Mouse (Mus musculus): ENCODE data around the gene Vmn2r88. TPM values are rescaled to one million over a fixed set of nuclear protein-coding genes. Genes with fewer than 3 reads are reported as not detected.
"Not testable (repeated sequence)": the region's sequence is repeated elsewhere in the genome, so short reads cannot be mapped to it uniquely, and the experiment has no call there.

Gene Vmn2r88
- polyA plus RNA-seq, 1 experiment from 2014 or later, result not detected

DNA sequence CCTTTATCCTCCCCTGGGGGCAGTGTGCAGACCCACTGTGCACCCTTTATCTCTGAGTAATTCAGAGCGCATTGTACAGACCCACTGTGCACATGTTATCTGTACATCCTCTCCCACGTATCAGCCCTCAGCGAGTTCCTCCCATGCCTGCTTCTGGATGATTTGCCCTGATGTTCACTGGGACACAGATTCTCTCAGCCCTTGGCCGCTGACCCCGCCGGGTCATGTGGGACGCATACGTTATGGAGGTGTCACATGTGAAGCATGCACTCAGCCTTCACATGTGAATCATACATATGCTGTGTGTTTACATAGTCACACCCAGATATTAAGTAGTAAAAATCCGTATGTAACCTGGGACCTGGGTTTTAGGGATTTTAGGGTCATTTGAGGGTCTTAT is 22.4 kb upstream of the Vmn2r88 start:
- peak; percentile 71 for ATAC-seq
- Histone ChIP-seq H3K36me3 (ENCODE audit: control insufficient read depth, insufficient read depth) (no peaks in the 10 kb centered on the region), H3K27ac (ENCODE audit: low read depth, low read length) (no peak overlapping the region), H3K9ac (ENCODE audit: low read depth, low read length) (no peak overlapping the region), H3K4me3 (ENCODE audit: low read depth, low read length) (no peak overlapping the region), H3K4me2 (replicated peaks; ENCODE audit: low read depth) (no peak overlapping the region), H3K27me3 (replicated peaks; ENCODE audit: control insufficient read depth, insufficient read depth, low read length) (no peaks in the 10 kb centered on the region), H3K9me3 (ENCODE audit: control insufficient read depth) (0 out of 2 replicates have a peak, but pooled peaks cover 2% of the 10 kb centered on the region), H3K4me1 (replicated peaks; ENCODE audit: control insufficient read depth, insufficient read depth, low read length) (no peaks in the 10 kb centered on the region)
- no peak for TF ChIP-seq CTCF (IDR thresholded peaks at IDR 0.05; ENCODE audit: low read depth)
- WGBS, result 94% methylated on average over 9 of the region's 9 CpGs

DNA sequence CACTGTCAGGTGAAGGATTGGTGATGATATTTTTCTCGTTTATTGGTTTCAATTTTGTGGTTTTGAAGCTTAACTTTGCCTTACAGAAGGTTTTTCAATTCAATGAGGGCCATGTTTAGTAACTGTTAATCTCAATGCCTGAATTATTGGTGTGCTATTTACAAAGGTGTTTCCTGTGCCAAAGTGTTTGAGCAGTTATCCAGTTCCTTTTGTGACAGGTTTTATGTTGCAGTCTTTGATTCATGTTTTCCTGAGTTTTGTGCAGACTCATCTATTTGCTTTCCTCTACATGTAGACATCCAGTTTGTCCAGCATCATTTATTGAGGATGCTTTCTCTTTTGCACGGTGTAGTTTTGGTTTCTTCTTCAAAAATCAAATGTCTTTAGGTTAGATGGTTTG is 13.3 kb downstream of the Vmn2r88 start:
- Histone ChIP-seq H3K4me3 (ENCODE audit: low read depth, low read length) (no peak overlapping the region), H3K4me2 (replicated peaks; ENCODE audit: low read depth) (no peak overlapping the region), H3K27me3 (replicated peaks; ENCODE audit: control insufficient read depth, insufficient read depth, low read length) (no peaks in the 10 kb centered on the region), H3K9ac (ENCODE audit: low read depth, low read length) (no peak overlapping the region), H3K4me1 (replicated peaks; ENCODE audit: control insufficient read depth, insufficient read depth, low read length) (no peaks in the 10 kb centered on the region), H3K9me3 (ENCODE audit: control insufficient read depth) (no peaks in the 10 kb centered on the region), H3K27ac (ENCODE audit: low read depth, low read length) (no peak overlapping the region), H3K36me3 (ENCODE audit: control insufficient read depth, insufficient read depth) (no peaks in the 10 kb centered on the region)
- WGBS, result 52% methylated on average over 2 of the region's 2 CpGs
- no peak for ATAC-seq
- TF ChIP-seq CTCF (IDR thresholded peaks at IDR 0.05; ENCODE audit: low read depth), result no peak

DNA sequence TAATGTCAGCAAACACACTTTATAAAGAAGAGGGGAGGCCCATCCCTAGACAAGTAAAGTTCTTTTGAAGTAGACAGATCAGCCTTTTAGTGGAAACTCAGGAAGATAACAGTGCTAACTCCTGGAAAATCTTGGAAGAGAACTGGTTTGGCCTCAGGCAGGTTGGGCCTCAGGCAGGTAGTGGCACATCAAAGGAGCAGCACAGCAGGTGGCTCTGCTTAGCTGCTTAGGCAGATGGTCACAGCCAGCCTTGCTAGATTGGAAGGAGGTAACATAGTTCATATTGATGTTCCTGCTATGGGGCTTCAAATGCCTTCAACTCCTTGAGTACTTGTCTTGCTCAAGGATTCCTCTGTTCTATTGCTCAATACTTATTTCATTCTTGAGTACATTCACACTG is 19.5 kb downstream of the Vmn2r88 start:
- not testable (repeated sequence) for H3K4me3 ChIP-seq (ENCODE audit: low read depth, low read length); H3K27ac ChIP-seq (ENCODE audit: low read depth, low read length); ATAC-seq; H3K9me3 ChIP-seq (ENCODE audit: control insufficient read depth); H3K36me3 ChIP-seq (ENCODE audit: control insufficient read depth, insufficient read depth); H3K4me2 ChIP-seq (replicated peaks; ENCODE audit: low read depth); H3K4me1 ChIP-seq (replicated peaks; ENCODE audit: control insufficient read depth, insufficient read depth, low read length); H3K9ac ChIP-seq (ENCODE audit: low read depth, low read length); H3K27me3 ChIP-seq (replicated peaks; ENCODE audit: control insufficient read depth, insufficient read depth, low read length)

DNA sequence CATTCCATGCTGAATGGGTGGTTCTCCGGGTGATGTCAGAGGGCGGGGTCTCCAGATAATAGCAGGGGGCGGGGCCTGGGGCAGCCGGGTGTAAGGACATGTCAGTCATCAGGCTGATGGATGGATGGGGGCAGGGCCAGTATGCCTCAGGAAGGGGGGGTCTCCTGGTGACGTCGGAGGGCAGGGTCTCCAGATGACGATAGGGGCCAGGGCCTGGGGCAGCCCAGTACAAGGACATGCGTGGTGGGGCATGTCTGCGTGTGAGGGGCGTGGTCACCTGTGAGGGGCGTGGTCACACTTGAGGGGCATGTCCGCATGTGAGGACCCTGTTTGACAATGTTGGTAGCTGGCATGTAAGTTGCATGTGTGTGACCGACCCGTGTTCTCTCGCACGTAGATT is 23.9 kb downstream of the Vmn2r88 start:
- 94% methylated on average over 16 of the region's 16 CpGs for WGBS
- no peak overlapping the region for H3K9ac ChIP-seq (ENCODE audit: low read depth, low read length)
- TF ChIP-seq CTCF (IDR thresholded peaks at IDR 0.05; ENCODE audit: low read depth), result no peak
- H3K4me3 ChIP-seq (ENCODE audit: low read depth, low read length), result no peak overlapping the region
- H3K36me3 ChIP-seq (ENCODE audit: control insufficient read depth, insufficient read depth), result no peaks in the 10 kb centered on the region
- H3K27me3 ChIP-seq (replicated peaks; ENCODE audit: control insufficient read depth, insufficient read depth, low read length), result no peaks in the 10 kb centered on the region
- ATAC-seq, result peak; percentile 31; the same call in 1 of the 2 replicates
- no peaks in the 10 kb centered on the region for H3K9me3 ChIP-seq (ENCODE audit: control insufficient read depth)
- H3K27ac ChIP-seq (ENCODE audit: low read depth, low read length), result no peak overlapping the region
- H3K4me1 ChIP-seq (replicated peaks; ENCODE audit: control insufficient read depth, insufficient read depth, low read length), result no peaks in the 10 kb centered on the region
- H3K4me2 ChIP-seq (replicated peaks; ENCODE audit: low read depth), result no peak overlapping the region

DNA sequence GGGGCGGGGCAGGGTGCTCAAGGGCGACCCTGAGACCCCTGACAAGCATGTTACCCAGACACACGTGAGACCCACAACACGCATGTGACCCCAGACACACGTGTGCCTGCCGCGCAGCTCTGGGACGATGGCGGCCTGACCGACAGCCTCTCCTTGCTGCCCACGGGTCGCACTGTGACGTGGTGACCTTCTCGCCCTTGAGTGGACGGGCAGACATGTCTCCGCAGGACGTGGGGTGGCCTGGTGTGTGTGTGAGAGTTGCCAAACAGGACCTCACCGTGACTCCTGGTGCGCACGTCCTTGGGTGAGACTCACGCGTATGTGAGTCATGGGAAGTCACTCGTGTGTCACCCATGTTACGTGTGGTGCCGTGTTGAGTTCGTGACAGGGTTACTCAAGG is 24.4 kb downstream of the Vmn2r88 start:
- H3K4me2 ChIP-seq (replicated peaks; ENCODE audit: low read depth), result no peak overlapping the region
- 0 out of 2 replicates have a peak, but pooled peaks have one; percentile 4 for ATAC-seq
- no peak for TF ChIP-seq CTCF (IDR thresholded peaks at IDR 0.05; ENCODE audit: low read depth)
- no peaks in the 10 kb centered on the region for H3K9me3 ChIP-seq (ENCODE audit: control insufficient read depth)
- no peaks in the 10 kb centered on the region for H3K4me1 ChIP-seq (replicated peaks; ENCODE audit: control insufficient read depth, insufficient read depth, low read length)
- H3K4me3 ChIP-seq (ENCODE audit: low read depth, low read length), result no peak overlapping the region
- H3K27ac ChIP-seq (ENCODE audit: low read depth, low read length), result no peak overlapping the region
- H3K36me3 ChIP-seq (ENCODE audit: control insufficient read depth, insufficient read depth), result no peaks in the 10 kb centered on the region
- WGBS, result 96% methylated on average over 26 of the region's 26 CpGs
- H3K27me3 ChIP-seq (replicated peaks; ENCODE audit: control insufficient read depth, insufficient read depth, low read length), result no peaks in the 10 kb centered on the region
- no peak overlapping the region for H3K9ac ChIP-seq (ENCODE audit: low read depth, low read length)

DNA sequence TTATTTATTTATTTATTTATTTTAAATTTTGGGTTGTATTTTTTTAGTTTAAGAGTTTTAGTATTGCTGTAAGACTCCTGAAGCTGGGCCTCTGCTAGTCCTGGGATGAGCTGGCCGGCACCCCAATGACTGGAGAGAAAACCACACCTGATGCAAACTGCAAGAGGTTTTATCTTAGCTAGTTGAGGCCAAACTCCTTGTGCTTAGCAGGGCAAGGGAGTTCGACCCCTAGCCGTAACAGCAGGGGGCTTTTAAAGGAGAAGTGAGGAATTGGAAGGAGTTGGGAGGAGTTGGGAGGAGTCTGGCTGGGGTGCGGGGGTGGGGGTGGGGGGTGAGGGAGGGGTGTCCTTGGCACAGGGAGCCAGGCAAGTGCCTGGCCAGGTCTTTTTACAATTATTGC is 28.3 kb downstream of the Vmn2r88 start:
- no peaks in the 10 kb centered on the region for H3K27me3 ChIP-seq (replicated peaks; ENCODE audit: control insufficient read depth, insufficient read depth, low read length)
- no peak overlapping the region for H3K4me2 ChIP-seq (replicated peaks; ENCODE audit: low read depth)
- H3K9ac ChIP-seq (ENCODE audit: low read depth, low read length), result no peak overlapping the region
- no peaks in the 10 kb centered on the region for H3K4me1 ChIP-seq (replicated peaks; ENCODE audit: control insufficient read depth, insufficient read depth, low read length)
- H3K36me3 ChIP-seq (ENCODE audit: control insufficient read depth, insufficient read depth), result no peaks in the 10 kb centered on the region
- no peak overlapping the region for H3K27ac ChIP-seq (ENCODE audit: low read depth, low read length)
- no peak overlapping the region for H3K4me3 ChIP-seq (ENCODE audit: low read depth, low read length)
- H3K9me3 ChIP-seq (ENCODE audit: control insufficient read depth), result no peaks in the 10 kb centered on the region
- no peak for ATAC-seq
- WGBS, result 94% methylated on average over 4 of the region's 4 CpGs
- no peak for TF ChIP-seq CTCF (IDR thresholded peaks at IDR 0.05; ENCODE audit: low read depth)

DNA sequence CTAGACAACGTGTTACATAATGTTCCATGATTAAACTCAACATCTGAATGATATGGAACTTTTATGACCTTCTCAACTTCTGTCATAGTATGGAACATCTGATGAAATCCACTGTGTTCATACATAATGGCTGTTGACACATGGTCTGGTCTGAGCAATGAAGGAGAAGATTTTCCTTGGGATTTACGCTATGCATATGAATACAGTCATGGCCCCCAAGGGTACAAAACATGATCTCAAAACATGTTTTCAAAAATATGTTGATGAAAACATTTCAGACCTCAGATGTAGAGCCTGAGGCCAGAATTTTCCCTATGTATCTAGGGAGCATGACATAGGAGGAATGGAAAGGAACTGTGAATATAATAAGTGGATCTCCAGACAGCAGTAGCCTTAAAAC is 40.9 kb downstream of the Vmn2r88 start, which contains the start of gene Vmn2r89:
Gene Vmn2r89 (plus strand): TSS at position 301 of the 400 bp plus-strand sequence.
- not testable (repeated sequence) for ATAC-seq; H3K9ac ChIP-seq (ENCODE audit: low read depth, low read length); H3K4me3 ChIP-seq (ENCODE audit: low read depth, low read length); H3K27ac ChIP-seq (ENCODE audit: low read depth, low read length); H3K4me1 ChIP-seq (replicated peaks; ENCODE audit: control insufficient read depth, insufficient read depth, low read length); H3K36me3 ChIP-seq (ENCODE audit: control insufficient read depth, insufficient read depth); H3K4me2 ChIP-seq (replicated peaks; ENCODE audit: low read depth); H3K9me3 ChIP-seq (ENCODE audit: control insufficient read depth); H3K27me3 ChIP-seq (replicated peaks; ENCODE audit: control insufficient read depth, insufficient read depth, low read length)
- 75% methylated on average over 2 of the region's 2 CpGs for WGBS

Other genes with a start within 250 kb of the Vmn2r88 start
- gene Rnase2b, start 248.6 kb upstream of the Vmn2r88 start, polyA plus RNA-seq (2015; fragmentation: Nextera tagmentation; extraction: Ambion mirVana), result not detected in 2 replicates
- gene Ang2, start 211.7 kb upstream of the Vmn2r88 start, polyA plus RNA-seq (2015; fragmentation: Nextera tagmentation; extraction: Ambion mirVana), result not detected in 2 replicates
- not detected in 2 replicates for gene Ear14, start 207.4 kb upstream of the Vmn2r88 start, polyA plus RNA-seq (2015; fragmentation: Nextera tagmentation; extraction: Ambion mirVana)
- gene Rnase2a, start 154.7 kb upstream of the Vmn2r88 start, polyA plus RNA-seq (2015; fragmentation: Nextera tagmentation; extraction: Ambion mirVana), result not detected in 2 replicates
- not detected in 2 replicates for gene Gm7247, start 49.1 kb upstream of the Vmn2r88 start, polyA plus RNA-seq (2015; fragmentation: Nextera tagmentation; extraction: Ambion mirVana)
- not detected in 2 replicates for gene Vmn2r89, start 41.0 kb downstream of the Vmn2r88 start, polyA plus RNA-seq (2015; fragmentation: Nextera tagmentation; extraction: Ambion mirVana)
- gene Gm5622, start 142.0 kb downstream of the Vmn2r88 start, polyA plus RNA-seq (2015; fragmentation: Nextera tagmentation; extraction: Ambion mirVana), result not detected in 2 replicates
- not detected in 2 replicates for gene Gm17175, start 163.2 kb downstream of the Vmn2r88 start, polyA plus RNA-seq (2015; fragmentation: Nextera tagmentation; extraction: Ambion mirVana)
- not detected in 2 replicates for gene Gm17174, start 181.3 kb downstream of the Vmn2r88 start, polyA plus RNA-seq (2015; fragmentation: Nextera tagmentation; extraction: Ambion mirVana)
- not detected in 2 replicates for gene Gm17078, start 200.5 kb downstream of the Vmn2r88 start, polyA plus RNA-seq (2015; fragmentation: Nextera tagmentation; extraction: Ambion mirVana)
- not detected in 2 replicates for gene Gm4181, start 224.8 kb downstream of the Vmn2r88 start, polyA plus RNA-seq (2015; fragmentation: Nextera tagmentation; extraction: Ambion mirVana)

All from intestine, postnatal 0 days (tissue).